Mouse (Mus musculus) midbrain, embryonic 11.5 days (tissue): ENCODE results near the gene 1700028J19Rik. TPM values are rescaled to one million over a fixed set of nuclear protein-coding genes. Genes with fewer than 3 reads are reported as not detected.
"Not testable (repeated sequence)": the region's sequence is repeated elsewhere in the genome, so short reads cannot be mapped to it uniquely, and the experiment has no call there.

ENCODE experiments used
- ATAC-seq: fragments of 200-750 bp; cut with Nextera tagmentation; 2 replicates; pipeline ENCODE4 v1.8.0; 2017; ENCODE audit warnings: moderate TSS enrichment, moderate library complexity; ENCODE audit not compliant: low FRiP score
- DNase-seq: peaks from one replicate; pipeline ENCODE4 v3.0.0; 2015; ENCODE audit warnings: low spot score; ENCODE audit errors: missing footprints
- H3K27ac ChIP-seq: fragments of 300-500 bp; sonication (generic); 2 replicates; pipeline ENCODE4 v1.5.1; 2014; ENCODE audit warnings: low read depth, low read length
- H3K27me3 ChIP-seq: fragments of 300-500 bp; sonication (generic); 2 replicates; pipeline ENCODE4 v1.6.1; 2014; ENCODE audit warnings: mild to moderate bottlenecking, low read length, moderate library complexity, mixed read lengths; ENCODE audit not compliant: control insufficient read depth, insufficient read depth
- H3K36me3 ChIP-seq: fragments of 300-500 bp; sonication (generic); 2 replicates; pipeline ENCODE4 v1.6.1; 2014; ENCODE audit warnings: mild to moderate bottlenecking, low read length, moderate library complexity, mixed read lengths; ENCODE audit not compliant: control insufficient read depth, insufficient read depth
- H3K4me1 ChIP-seq: fragments of 300-500 bp; sonication (generic); 2 replicates; pipeline ENCODE4 v1.6.1; 2014; ENCODE audit warnings: low read length; ENCODE audit not compliant: control insufficient read depth, insufficient read depth
- H3K4me2 ChIP-seq: fragments of 300-500 bp; sonication (generic); 2 replicates; pipeline ENCODE4 v1.6.1; 2014; ENCODE audit warnings: mild to moderate bottlenecking, moderate library complexity
- H3K4me3 ChIP-seq: fragments of 300-500 bp; sonication (generic); 2 replicates; pipeline ENCODE4 v1.5.1; 2014; ENCODE audit warnings: low read depth, low read length
- H3K9ac ChIP-seq: fragments of 300-500 bp; sonication (generic); 2 replicates; pipeline ENCODE4 v1.6.1; 2014; ENCODE audit warnings: low read length
- H3K9me3 ChIP-seq: fragments of 300-500 bp; sonication (generic); 2 replicates; pipeline ENCODE4 v1.6.1; 2016; ENCODE audit warnings: low read length; ENCODE audit not compliant: control insufficient read depth
- WGBS: fragments of 180-500 bp; shearing (Covaris S2); extraction: QIAGEN DNeasy Blood & Tissue Kit; methylation state at CpG from one replicate; pipeline ENCODE4 v1.1.7; 2014; 5-methylcytosine and 5-hydroxymethylcytosine counted together
- polyA plus RNA-seq: library from polyadenylated mRNA; unstranded; fragments of >200 nt; fragmentation: Nextera tagmentation; extraction: Ambion mirVana; gene quantifications from 2 replicates; pipeline ENCODE4 v1.2.1, GENCODE M21; 2014

Gene 1700028J19Rik
- polyA plus RNA-seq, 1 experiment from 2014 or later = 1.4 TPM

DNA sequence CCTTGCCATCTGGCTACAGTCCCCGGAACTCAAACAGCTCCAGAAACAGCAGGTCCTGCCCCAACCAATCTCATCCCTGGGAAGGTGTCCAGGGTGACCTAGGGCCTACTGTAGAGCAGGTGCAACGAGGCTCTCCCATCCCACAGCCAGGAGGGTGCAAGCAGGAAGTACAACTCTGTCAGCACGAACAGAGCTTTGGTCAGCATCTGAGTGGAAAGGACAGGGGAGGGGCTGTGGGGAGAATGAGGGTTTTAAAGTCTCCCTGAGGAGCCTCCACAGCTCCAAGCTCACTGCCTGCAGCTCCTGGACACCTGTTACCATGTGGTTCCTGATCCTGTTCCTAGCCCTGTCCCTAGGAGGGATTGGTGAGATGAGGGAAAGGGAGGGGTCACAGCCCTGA is 39.4 kb downstream of the 1700028J19Rik start, which contains the start of gene Klk1b4:
TSS of gene Klk1b4 (plus strand) at position 301 of the 400 bp plus-strand sequence.
- WGBS = 56% methylated on average over 3 of the region's 3 CpGs
- not testable (repeated sequence) for H3K27ac ChIP-seq, H3K27me3 ChIP-seq, H3K4me3 ChIP-seq, H3K36me3 ChIP-seq, ATAC-seq, H3K9me3 ChIP-seq, H3K4me1 ChIP-seq, H3K9ac ChIP-seq, H3K4me2 ChIP-seq, DNase-seq

GRCm38 (mm10) chr7:44197891-44198290 is 48.6 kb downstream of the 1700028J19Rik start, which contains the start of gene Klk1b3:
Gene Klk1b3, plus strand, starts transcription at chr7:44198191.
- no peaks in the 10 kb centered on the region for H3K4me1 ChIP-seq
- 61% methylated on average over 3 of the region's 3 CpGs for WGBS
- ATAC-seq (no peak), DNase-seq (no peak)
- H3K36me3 ChIP-seq = no peaks in the 10 kb centered on the region
- no peak within 1 kb of the TSS for H3K4me3 ChIP-seq
- no peak within 1 kb of the TSS for H3K27ac ChIP-seq
- H3K27me3 ChIP-seq = no peaks in the 10 kb centered on the region
- no peak within 1 kb of the TSS for H3K9ac ChIP-seq
- H3K4me2 ChIP-seq = no peak within 1 kb of the TSS
- no peaks in the 10 kb centered on the region for H3K9me3 ChIP-seq

GRCm38 (mm10) chr7:44193466-44193865 is 53.0 kb downstream of the 1700028J19Rik start:
- H3K27ac ChIP-seq, H3K4me3 ChIP-seq, H3K4me1 ChIP-seq, H3K27me3 ChIP-seq, H3K9ac ChIP-seq, H3K36me3 ChIP-seq, H3K4me2 ChIP-seq, H3K9me3 ChIP-seq, ATAC-seq, DNase-seq: not testable (repeated sequence)
- 90% methylated on average over 1 of the region's 1 CpGs for WGBS

DNA sequence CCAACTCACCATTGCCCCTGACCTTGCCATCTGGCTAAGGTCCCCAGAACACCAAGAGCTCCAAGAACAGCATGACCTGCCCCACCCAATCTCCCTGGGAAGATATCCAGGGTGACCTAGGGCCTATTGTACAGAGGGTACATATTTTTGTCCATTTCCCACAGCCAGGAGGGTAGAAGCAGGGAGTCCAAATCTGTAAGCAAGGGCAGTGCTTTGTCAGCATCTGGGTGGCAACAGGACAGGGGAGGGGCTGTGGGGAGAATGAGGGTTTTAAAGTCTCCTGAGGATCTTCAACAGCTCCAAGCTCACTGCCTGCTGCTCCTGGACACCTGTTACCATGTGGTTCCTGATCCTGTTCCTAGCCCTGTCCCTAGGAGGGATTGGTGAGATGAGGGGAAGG is 58.6 kb downstream of the 1700028J19Rik start, which contains the start of gene Klk1b24:
TSS of gene Klk1b24 (plus strand) at position 301 of the 400 bp plus-strand sequence.
- not testable (repeated sequence) for H3K4me3 ChIP-seq, H3K9me3 ChIP-seq, ATAC-seq, H3K9ac ChIP-seq, DNase-seq, H3K4me2 ChIP-seq, H3K36me3 ChIP-seq, H3K4me1 ChIP-seq, H3K27ac ChIP-seq, H3K27me3 ChIP-seq

- H3K4me2 ChIP-seq, H3K4me1 ChIP-seq, H3K27ac ChIP-seq, H3K4me3 ChIP-seq, H3K27me3 ChIP-seq, H3K9me3 ChIP-seq, H3K9ac ChIP-seq, DNase-seq, ATAC-seq, H3K36me3 ChIP-seq: not testable (repeated sequence)
- 74% methylated on average over 8 of the region's 8 CpGs for WGBS
Observed at GRCm38 (mm10) chr7:44186516-44186915, 60.0 kb downstream of the 1700028J19Rik start.

Other genes with a start within 250 kb of the 1700028J19Rik start
- not detected in 2 replicates for gene Klk1b26, start 234.5 kb downstream of the 1700028J19Rik start, polyA plus RNA-seq
- gene Klk1b27, start 194.4 kb downstream of the 1700028J19Rik start, polyA plus RNA-seq = not detected in 2 replicates
- gene Klk1b21, start 144.4 kb downstream of the 1700028J19Rik start, polyA plus RNA-seq = not detected in 2 replicates
- gene Klk1b22, start 134.0 kb downstream of the 1700028J19Rik start, polyA plus RNA-seq = not detected in 2 replicates
- not detected in 2 replicates for gene Klk1b16, start 109.9 kb downstream of the 1700028J19Rik start, polyA plus RNA-seq
- gene Klk1b24, start 58.5 kb downstream of the 1700028J19Rik start, polyA plus RNA-seq = not detected in 2 replicates
- gene Klk1b3, start 48.5 kb downstream of the 1700028J19Rik start, polyA plus RNA-seq = not detected in 2 replicates
- not detected in 2 replicates for gene Klk1b4, start 39.3 kb downstream of the 1700028J19Rik start, polyA plus RNA-seq
- not detected in 2 replicates for gene Klk1b5, start 30.8 kb downstream of the 1700028J19Rik start, polyA plus RNA-seq
- gene Klk1, start 21.3 kb downstream of the 1700028J19Rik start, polyA plus RNA-seq = not detected in 2 replicates
- gene Gm36864, start 10.5 kb downstream of the 1700028J19Rik start, polyA plus RNA-seq = not detected in 2 replicates
- gene 2410002F23Rik, start within 50 bp of the 1700028J19Rik start, polyA plus RNA-seq = 104 and 117 TPM in 2 replicates
- gene Acp4, start 10.7 kb upstream of the 1700028J19Rik start, polyA plus RNA-seq = not detected in 2 replicates
- gene Gm15517, start 14.8 kb upstream of the 1700028J19Rik start, polyA plus RNA-seq = not detected in 2 replicates
- gene Clec11a, start 60.2 kb upstream of the 1700028J19Rik start, polyA plus RNA-seq = 2.2 and 3.4 TPM in 2 replicates
- gene Shank1, start 63.6 kb upstream of the 1700028J19Rik start, polyA plus RNA-seq = 3.4 TPM in 2 replicates
- gene Syt3, start 137.4 kb upstream of the 1700028J19Rik start, polyA plus RNA-seq = 1.5 and 2.1 TPM in 2 replicates
- gene 1700008O03Rik, start 139.1 kb upstream of the 1700028J19Rik start, polyA plus RNA-seq = 0.31 and 1.1 TPM in 2 replicates
- 9.2 and 10.3 TPM in 2 replicates for gene Lrrc4b, start 182.3 kb upstream of the 1700028J19Rik start, polyA plus RNA-seq
- gene Aspdh, start 218.7 kb upstream of the 1700028J19Rik start, polyA plus RNA-seq = 1.8 and 2.9 TPM in 2 replicates
- gene Josd2, start 221.3 kb upstream of the 1700028J19Rik start, polyA plus RNA-seq = 49.4 and 55.8 TPM in 2 replicates
- gene Emc10, start 249.8 kb upstream of the 1700028J19Rik start, polyA plus RNA-seq = 91.8 and 99.3 TPM in 2 replicates
- gene Fam71e1, start 249.9 kb upstream of the 1700028J19Rik start, polyA plus RNA-seq = 14.7 and 17.1 TPM in 2 replicates